Mouse (Mus musculus) limb, embryonic 10.5 days (tissue): ENCODE results near the gene Riok1. TPM values are rescaled to one million over a fixed set of nuclear protein-coding genes. Genes with fewer than 3 reads are reported as not detected.

Experiments used
- DNase-seq: peaks from one replicate; pipeline ENCODE4 v3.0.0-alpha.2; 2017; ENCODE audit warnings: low spot score
- H3K27ac ChIP-seq: fragments of 300-500 bp; sonication (generic); 2 replicates; pipeline ENCODE4 v1.5.1; 2016; ENCODE audit warnings: mild to moderate bottlenecking
- H3K27me3 ChIP-seq: fragments of 300-500 bp; sonication (generic); 2 replicates; pipeline ENCODE4 v1.6.1; 2016; ENCODE audit warnings: low read depth, mild to moderate bottlenecking; ENCODE audit not compliant: poor library complexity, severe bottlenecking
- H3K36me3 ChIP-seq: fragments of 300-500 bp; sonication (generic); 2 replicates; pipeline ENCODE4 v1.6.1; 2016; ENCODE audit warnings: mild to moderate bottlenecking, moderate library complexity
- H3K4me1 ChIP-seq: fragments of 300-500 bp; sonication (generic); 2 replicates; pipeline ENCODE4 v1.6.1; 2016
- H3K4me3 ChIP-seq: fragments of 300-500 bp; sonication (generic); 2 replicates; pipeline ENCODE4 v1.5.1; 2016; ENCODE audit warnings: mild to moderate bottlenecking, moderate library complexity
- H3K9me3 ChIP-seq: fragments of 300-500 bp; sonication (generic); replicated peaks from 2 replicates; pipeline ENCODE4 v1.6.1; 2016; ENCODE audit warnings: mild to moderate bottlenecking
- WGBS: fragments of 180-500 bp; shearing (Covaris S2); methylation state at CpG from one replicate; pipeline ENCODE4 v1.1.7; 2016; 5-methylcytosine and 5-hydroxymethylcytosine counted together
- microRNA-seq: library from miRNA; unstranded; fragments of <30 nt; microRNA quantifications from one replicate; pipeline ENCODE4, GENCODE M21; 2017
- polyA plus RNA-seq: library from polyadenylated mRNA; unstranded; fragments of >200 nt; fragmentation: Nextera tagmentation; extraction: Ambion mirVana; gene quantifications from 2 replicates; pipeline ENCODE4 v1.2.1, GENCODE M21; 2016

The Riok1 gene
- polyA plus RNA-seq, 1 experiment from 2014 or later, result 60.0 TPM

- DNase-seq, result no peak
- 92% methylated on average over 9 of the region's 9 CpGs for WGBS
- H3K36me3 ChIP-seq, result no peaks in the 10 kb centered on the region
- H3K4me3 ChIP-seq, result no peak overlapping the region
- no peaks in the 10 kb centered on the region for H3K4me1 ChIP-seq
- H3K27ac ChIP-seq, result no peak overlapping the region
- no peaks in the 10 kb centered on the region for H3K9me3 ChIP-seq
- H3K27me3 ChIP-seq, result no peaks in the 10 kb centered on the region
These were observed 72.3 kb downstream of the Riok1 start for GRCm38 (mm10) chr13:38109081-38109480.

Small RNAs within 50 kb of the gene (microRNA-seq; reads per million reads assigned to microRNA genes)
- not detected for gene Gm27387

Other genes starting within 250 kb of the Riok1 start
- 103 and 114 TPM in 2 replicates for gene Ssr1, start 42.8 kb upstream of the Riok1 start, polyA plus RNA-seq
- gene Cage1, start 74 bp downstream of the Riok1 start, polyA plus RNA-seq, result 0.78 and 0.96 TPM in 2 replicates
- 2.1 TPM in 2 replicates for gene Dsp, start 114.3 kb downstream of the Riok1 start, polyA plus RNA-seq
- 35.5 and 36.4 TPM in 2 replicates for gene Snrnp48, start 167.9 kb downstream of the Riok1 start, polyA plus RNA-seq